Mouse (Mus musculus): Measurements from ENCODE around the gene Vps13d. TPM values are rescaled to one million over a fixed set of nuclear protein-coding genes. Genes with fewer than 3 reads are reported as not detected.

Gene Vps13d
- total and polyA plus RNA-seq, 2 experiments from 2014 or later, result 9.0 to 42.6 TPM

GRCm38 (mm10) chr4:144960188-144960904 is 234.5 kb downstream of the Vps13d start:
- Histone ChIP-seq H3K27me3 (ENCODE audit: control insufficient read depth, insufficient read depth, low read length) (no peaks in the 10 kb centered on the region), H3K9ac (replicated peaks; ENCODE audit: low read depth, low read length) (no peak overlapping the region), H3K27ac (ENCODE audit: low read depth) (peak overlapping the region; percentile 68), H3K4me3 (ENCODE audit: low read depth, low read length) (no peak overlapping the region), H3K4me2 (ENCODE audit: low read depth, low read length) (no peak overlapping the region), H3K36me3 (replicated peaks; ENCODE audit: control insufficient read depth, insufficient read depth, low read length) (no peaks in the 10 kb centered on the region), H3K4me1 (ENCODE audit: control insufficient read depth, insufficient read depth) (peaks cover 15% of the 10 kb centered on the region), H3K9me3 (replicated peaks; ENCODE audit: control insufficient read depth, low read length) (no peaks in the 10 kb centered on the region)
- 56% methylated on average over 8 of the region's 8 CpGs for WGBS
- no peak for TF ChIP-seq CTCF (IDR thresholded peaks at IDR 0.05; ENCODE audit: low read depth)
- TF ChIP-seq EP300 (IDR thresholded peaks at IDR 0.05; ENCODE audit: low read depth), result no peak
- DNase-seq (ENCODE audit: low spot score), result peak; percentile 12
- ATAC-seq (ENCODE audit: insufficient read depth, low read depth), result peak; percentile 39; the same call in 1 of the 2 replicates

- TF ChIP-seq CTCF (IDR thresholded peaks at IDR 0.05; ENCODE audit: low read depth) (no peak), EP300 (IDR thresholded peaks at IDR 0.05; ENCODE audit: low read depth) (no peak)
- H3K4me2 ChIP-seq (ENCODE audit: low read depth, low read length), result no peak overlapping the region
- H3K9ac ChIP-seq (replicated peaks; ENCODE audit: low read depth, low read length), result no peak overlapping the region
- H3K4me3 ChIP-seq (ENCODE audit: low read depth, low read length), result no peak overlapping the region
- no peaks in the 10 kb centered on the region for H3K9me3 ChIP-seq (replicated peaks; ENCODE audit: control insufficient read depth, low read length)
- H3K27ac ChIP-seq (ENCODE audit: low read depth), result no peak overlapping the region
- DNase-seq (ENCODE audit: low spot score) (no peak), ATAC-seq (ENCODE audit: insufficient read depth, low read depth) (no peak)
- 59% methylated on average over 2 of the region's 2 CpGs for WGBS
- H3K36me3 ChIP-seq (replicated peaks; ENCODE audit: control insufficient read depth, insufficient read depth, low read length), result no peaks in the 10 kb centered on the region
- H3K4me1 ChIP-seq (ENCODE audit: control insufficient read depth, insufficient read depth), result peaks cover 16% of the 10 kb centered on the region
- H3K27me3 ChIP-seq (ENCODE audit: control insufficient read depth, insufficient read depth, low read length), result no peaks in the 10 kb centered on the region
These were observed 237.1 kb downstream of the Vps13d start for GRCm38 (mm10) chr4:144957721-144958120.

- ATAC-seq (ENCODE audit: insufficient read depth, low read depth) (no peak), DNase-seq (ENCODE audit: low spot score) (no peak)
- no peak overlapping the region for H3K27ac ChIP-seq (ENCODE audit: low read depth)
- no peaks in the 10 kb centered on the region for H3K27me3 ChIP-seq (ENCODE audit: control insufficient read depth, insufficient read depth, low read length)
- peaks cover 20% of the 10 kb centered on the region for H3K4me1 ChIP-seq (ENCODE audit: control insufficient read depth, insufficient read depth)
- TF ChIP-seq EP300 (IDR thresholded peaks at IDR 0.05; ENCODE audit: low read depth), result no peak
- H3K9ac ChIP-seq (replicated peaks; ENCODE audit: low read depth, low read length), result no peak overlapping the region
- H3K9me3 ChIP-seq (replicated peaks; ENCODE audit: control insufficient read depth, low read length), result no peaks in the 10 kb centered on the region
- 85% methylated on average over 4 of the region's 4 CpGs for WGBS
- H3K4me2 ChIP-seq (ENCODE audit: low read depth, low read length), result no peak overlapping the region
- H3K4me3 ChIP-seq (ENCODE audit: low read depth, low read length), result no peak overlapping the region
- H3K36me3 ChIP-seq (replicated peaks; ENCODE audit: control insufficient read depth, insufficient read depth, low read length), result no peaks in the 10 kb centered on the region
These were observed 237.6 kb downstream of the Vps13d start for GRCm38 (mm10) chr4:144957186-144957585.

GRCm38 (mm10) chr4:144956293-144956692 is 238.5 kb downstream of the Vps13d start:
- no peak for TF ChIP-seq EP300 (IDR thresholded peaks at IDR 0.05; ENCODE audit: low read depth)
- no peak for TF ChIP-seq CTCF (IDR thresholded peaks at IDR 0.05; ENCODE audit: low read depth)
- no peak overlapping the region for H3K4me3 ChIP-seq (ENCODE audit: low read depth, low read length)
- ATAC-seq (ENCODE audit: insufficient read depth, low read depth) (no peak), DNase-seq (ENCODE audit: low spot score) (no peak)
- no peaks in the 10 kb centered on the region for H3K36me3 ChIP-seq (replicated peaks; ENCODE audit: control insufficient read depth, insufficient read depth, low read length)
- 37% methylated on average over 1 of the region's 1 CpGs for WGBS
- H3K4me2 ChIP-seq (ENCODE audit: low read depth, low read length), result no peak overlapping the region
- no peak overlapping the region for H3K27ac ChIP-seq (ENCODE audit: low read depth)
- peaks cover 22% of the 10 kb centered on the region for H3K4me1 ChIP-seq (ENCODE audit: control insufficient read depth, insufficient read depth)
- H3K9me3 ChIP-seq (replicated peaks; ENCODE audit: control insufficient read depth, low read length), result no peaks in the 10 kb centered on the region
- H3K9ac ChIP-seq (replicated peaks; ENCODE audit: low read depth, low read length), result no peak overlapping the region
- H3K27me3 ChIP-seq (ENCODE audit: control insufficient read depth, insufficient read depth, low read length), result no peaks in the 10 kb centered on the region

- no peak for DNase-seq (ENCODE audit: low spot score)
- WGBS, result 68% methylated on average over 1 of the region's 1 CpGs
- ATAC-seq (ENCODE audit: insufficient read depth, low read depth), result no peak
These were observed 238.9 kb downstream of the Vps13d start for GRCm38 (mm10) chr4:144955863-144956262.

GRCm38 (mm10) chr4:144953421-144953820 is 241.4 kb downstream of the Vps13d start:
- DNase-seq (ENCODE audit: low spot score) (no peak), ATAC-seq (ENCODE audit: insufficient read depth, low read depth) (no peak)
- peaks cover 35% of the 10 kb centered on the region for H3K4me1 ChIP-seq (ENCODE audit: control insufficient read depth, insufficient read depth)
- no peaks in the 10 kb centered on the region for H3K36me3 ChIP-seq (replicated peaks; ENCODE audit: control insufficient read depth, insufficient read depth, low read length)
- TF ChIP-seq EP300 (IDR thresholded peaks at IDR 0.05; ENCODE audit: low read depth) (no peak), CTCF (IDR thresholded peaks at IDR 0.05; ENCODE audit: low read depth) (no peak)
- no peaks in the 10 kb centered on the region for H3K27me3 ChIP-seq (ENCODE audit: control insufficient read depth, insufficient read depth, low read length)
- H3K27ac ChIP-seq (ENCODE audit: low read depth), result no peak overlapping the region
- no peaks in the 10 kb centered on the region for H3K9me3 ChIP-seq (replicated peaks; ENCODE audit: control insufficient read depth, low read length)
- no peak overlapping the region for H3K4me3 ChIP-seq (ENCODE audit: low read depth, low read length)
- H3K4me2 ChIP-seq (ENCODE audit: low read depth, low read length), result no peak overlapping the region
- H3K9ac ChIP-seq (replicated peaks; ENCODE audit: low read depth, low read length), result no peak overlapping the region
- WGBS, result 88% methylated on average over 1 of the region's 1 CpGs

More at GRCm38 (mm10) chr4:144955863-144956262, 238.9 kb downstream of the Vps13d start:
- no peaks in the 10 kb centered on the region for H3K36me3 ChIP-seq (replicated peaks; ENCODE audit: control insufficient read depth, insufficient read depth, low read length)
- peaks cover 20% of the 10 kb centered on the region for H3K4me1 ChIP-seq (ENCODE audit: control insufficient read depth, insufficient read depth)
- no peaks in the 10 kb centered on the region for H3K9me3 ChIP-seq (replicated peaks; ENCODE audit: control insufficient read depth, low read length)
- H3K4me2 ChIP-seq (ENCODE audit: low read depth, low read length), result no peak overlapping the region
- H3K9ac ChIP-seq (replicated peaks; ENCODE audit: low read depth, low read length), result no peak overlapping the region
- TF ChIP-seq EP300 (IDR thresholded peaks at IDR 0.05; ENCODE audit: low read depth) (no peak), CTCF (IDR thresholded peaks at IDR 0.05; ENCODE audit: low read depth) (no peak)
- no peaks in the 10 kb centered on the region for H3K27me3 ChIP-seq (ENCODE audit: control insufficient read depth, insufficient read depth, low read length)
- H3K27ac ChIP-seq (ENCODE audit: low read depth), result no peak overlapping the region
- H3K4me3 ChIP-seq (ENCODE audit: low read depth, low read length), result no peak overlapping the region
